Mouse (Mus musculus) frontal cortex, postnatal 10 days (tissue): ENCODE measurements around the gene Nr2f2.

Experiments used
- DNase-seq, 2 experiments: peaks; one replicate each; pipeline ENCODE4 v3.0.0; 2022; ENCODE audit warnings: low spot score in 2 of 2, mixed read lengths in 1 of 2

Nr2f2 gene

DNA sequence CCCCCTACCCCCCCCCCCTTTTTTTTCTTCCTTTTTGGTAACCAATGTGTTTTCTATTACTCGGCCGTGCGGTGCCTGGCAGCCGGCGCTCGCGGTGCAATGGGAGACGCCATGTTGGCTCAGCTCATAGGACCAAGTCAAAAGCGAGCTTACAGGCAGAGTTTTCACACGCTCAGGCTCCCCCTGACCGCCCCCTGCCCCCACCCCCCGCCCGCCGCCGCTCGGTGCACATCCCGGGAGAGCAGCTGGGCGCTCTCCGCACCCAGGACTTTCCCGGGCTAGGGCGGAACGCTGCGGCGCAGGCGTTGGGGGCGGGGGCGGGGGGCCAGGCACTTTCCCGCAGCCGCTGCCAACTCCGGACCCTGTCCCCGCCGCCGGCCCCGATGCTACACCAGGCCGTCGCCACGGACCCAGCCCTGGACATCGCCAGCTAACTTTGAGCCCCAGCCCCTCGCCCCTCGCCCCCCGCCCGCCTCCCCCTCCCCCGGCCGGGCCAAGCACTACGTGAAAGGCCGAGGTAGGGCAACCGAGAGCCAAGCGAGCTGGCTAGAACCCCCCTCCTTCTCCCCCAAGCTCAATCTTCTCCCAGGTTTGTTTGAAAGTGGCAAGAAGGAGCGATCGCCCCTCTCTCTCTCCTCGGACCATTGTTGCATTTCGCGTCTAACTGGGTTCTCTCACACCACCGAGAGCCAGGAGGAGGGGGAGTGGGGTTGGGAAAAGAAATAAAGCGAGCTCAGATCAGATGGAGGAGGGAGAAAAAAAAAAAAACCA lies 15.6 kb downstream of the Nr2f2 start:
- peak in 1 of 2 experiments; percentile 6 for DNase-seq

DNA sequence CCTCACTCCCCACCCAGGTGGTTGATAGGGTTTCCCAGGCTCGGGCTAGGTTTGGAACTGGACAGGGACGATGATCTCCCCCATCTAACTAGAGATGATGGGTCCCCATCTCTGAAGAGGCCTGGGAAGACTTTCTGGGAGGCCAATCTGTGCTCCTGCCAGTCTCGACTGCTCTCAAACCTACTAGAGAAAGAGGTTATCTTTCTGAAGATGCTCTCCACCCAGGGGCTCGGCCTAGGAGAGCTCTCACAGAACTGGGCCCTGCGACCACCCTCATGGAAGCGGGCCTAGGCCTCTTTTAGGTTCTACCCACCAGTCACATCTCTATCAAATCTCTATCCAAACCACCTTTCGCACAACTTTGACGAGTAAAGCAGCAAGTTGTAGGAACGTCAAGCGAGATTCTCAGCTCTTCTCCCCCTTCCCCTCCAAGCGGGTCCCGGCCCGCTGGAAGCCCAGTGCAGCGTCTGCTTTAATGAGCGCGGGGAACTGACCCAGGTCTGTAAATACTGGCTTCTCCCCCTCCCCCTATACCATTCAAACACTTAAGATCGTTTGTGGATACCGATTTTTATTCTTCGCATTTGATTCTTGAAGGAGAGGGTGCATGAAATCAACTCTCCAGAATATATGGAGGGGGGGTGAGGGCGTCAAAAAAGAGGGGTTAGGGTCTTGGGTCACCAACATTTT lies 16.4 kb downstream of the Nr2f2 start:
- DNase-seq = peak in 1 of 2 experiments; percentile 7

- DNase-seq = no peak
Measured at GRCm38 (mm10) chr7:70348977-70349615, 17.4 kb downstream of the Nr2f2 start.

GRCm38 (mm10) chr7:70348064-70348976 lies 18.2 kb downstream of the Nr2f2 start:
- peak in 1 of 2 experiments; percentile 5 for DNase-seq

GRCm38 (mm10) chr7:70347618-70347958 lies 18.9 kb downstream of the Nr2f2 start:
- DNase-seq = no peak

- DNase-seq = no peak
Measured at GRCm38 (mm10) chr7:70346951-70347617, 19.5 kb downstream of the Nr2f2 start.

- DNase-seq = peak in 1 of 2 experiments; percentile 41
Measured at GRCm38 (mm10) chr7:70346010-70346536, 20.5 kb downstream of the Nr2f2 start.

- DNase-seq = no peak
Measured at GRCm38 (mm10) chr7:70343426-70343825, 23.1 kb downstream of the Nr2f2 start.

- DNase-seq = no peak
Measured at GRCm38 (mm10) chr7:70342771-70343170, 23.8 kb downstream of the Nr2f2 start.

- DNase-seq = no peak
Measured at GRCm38 (mm10) chr7:70342076-70342475, 24.5 kb downstream of the Nr2f2 start.

GRCm38 (mm10) chr7:70339998-70340630 lies 26.4 kb downstream of the Nr2f2 start:
- DNase-seq = no peak

GRCm38 (mm10) chr7:70338265-70338640 lies 28.3 kb downstream of the Nr2f2 start:
- no peak for DNase-seq

DNA sequence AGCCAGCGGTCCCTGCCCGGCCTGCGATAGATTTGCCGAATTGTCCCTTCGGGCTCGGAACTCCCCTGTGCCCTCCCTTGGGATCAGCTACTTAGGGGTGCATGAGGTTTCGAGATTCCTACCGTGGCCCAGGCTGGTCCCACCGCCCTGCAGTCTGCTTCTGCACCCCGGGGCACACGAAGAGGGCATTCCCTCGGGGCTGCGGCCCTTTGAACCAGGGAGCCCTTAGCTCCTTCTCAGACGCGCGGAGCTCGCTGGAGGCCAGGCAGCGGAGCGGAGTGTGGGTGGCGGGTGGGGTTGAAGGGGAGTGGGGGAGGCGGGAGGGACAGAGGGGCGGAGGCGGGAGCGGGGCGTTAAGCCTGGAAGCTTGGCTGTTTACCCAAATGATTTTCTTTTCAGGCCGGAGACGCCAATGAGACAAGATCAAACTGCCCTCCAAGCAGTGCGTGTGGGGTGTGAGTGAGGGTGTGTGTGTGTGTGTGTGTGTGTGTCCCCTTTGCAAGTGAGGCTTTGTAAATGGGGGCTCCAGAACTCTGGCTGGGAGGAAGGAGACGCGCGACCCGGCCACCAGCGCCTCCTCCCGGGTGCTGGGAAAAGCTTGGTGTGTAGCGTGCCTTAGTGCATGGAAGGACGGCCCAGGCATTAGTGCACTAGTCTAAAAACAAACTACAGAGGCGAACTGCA lies 28.8 kb downstream of the Nr2f2 start:
- DNase-seq = no peak

DNA sequence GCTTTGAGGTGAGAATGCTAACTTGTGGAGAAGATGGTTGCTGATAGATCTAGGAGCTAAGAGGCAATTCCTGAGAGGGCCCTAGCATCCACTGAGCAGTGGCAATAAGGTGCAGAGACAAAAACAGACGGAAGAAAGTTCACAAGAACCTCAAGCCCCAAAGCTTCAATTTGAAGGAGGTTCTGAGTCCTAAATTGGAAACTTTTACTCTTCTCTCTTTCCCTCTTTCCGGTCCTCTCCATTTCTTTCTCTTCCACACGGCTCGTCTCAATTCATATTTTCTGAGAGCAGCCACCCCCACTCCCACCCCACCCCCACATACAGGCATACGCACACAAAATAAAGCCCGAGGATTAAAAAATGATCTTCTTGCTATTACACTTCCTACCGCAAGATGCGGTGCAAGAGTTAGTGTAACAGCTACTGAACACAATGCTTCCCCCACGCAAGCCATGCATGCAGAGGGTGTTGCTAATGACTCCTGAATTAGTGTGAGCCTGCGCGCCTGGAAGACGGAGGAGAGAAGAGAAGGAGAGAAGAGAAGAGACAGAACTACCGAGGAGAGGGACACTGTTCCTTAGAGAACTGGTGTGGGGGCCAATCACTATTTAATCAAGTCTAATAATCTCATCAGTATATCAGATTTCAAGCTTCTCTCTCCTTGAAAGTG lies 29.8 kb downstream of the Nr2f2 start:
- no peak for DNase-seq

- no peak for DNase-seq
Measured at GRCm38 (mm10) chr7:70336126-70336525, 30.4 kb downstream of the Nr2f2 start.

GRCm38 (mm10) chr7:70335411-70335810 lies 31.1 kb downstream of the Nr2f2 start:
- DNase-seq = no peak

DNA sequence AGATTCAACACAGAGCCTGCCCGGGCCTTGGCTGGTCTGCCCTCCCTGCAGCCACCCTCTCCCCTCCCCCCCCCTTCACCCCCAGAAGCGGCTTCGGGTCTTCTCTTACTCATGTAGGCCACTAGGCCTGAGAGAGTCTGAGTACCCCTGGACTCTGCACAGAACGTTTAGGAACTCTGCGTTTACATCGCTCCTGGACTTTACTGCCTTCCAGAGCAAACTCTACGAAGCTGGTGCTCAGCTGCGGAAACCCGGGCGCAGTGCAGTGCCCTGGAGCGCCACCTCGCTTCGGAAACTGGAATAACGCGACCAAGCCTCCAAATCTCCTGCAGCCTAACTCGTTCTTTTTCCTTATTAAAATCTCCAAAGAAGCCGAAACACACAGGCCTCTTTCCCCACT lies 31.7 kb downstream of the Nr2f2 start:
- peak; percentile 28 to 82 for DNase-seq

GRCm38 (mm10) chr7:70333851-70334250 lies 32.7 kb downstream of the Nr2f2 start:
- DNase-seq = no peak

- no peak for DNase-seq
Measured at GRCm38 (mm10) chr7:70332926-70333664, 33.4 kb downstream of the Nr2f2 start.
